Mouse (Mus musculus) G1E (cell line): ENCODE results near the gene Lims1.

Source experiments
- CTCF ChIP-seq: IDR thresholded peaks from 2 replicates; pipeline ENCODE4 v1.5.1; 2012; ENCODE audit warnings: low read depth, low read length, inconsistent platforms, mixed read lengths
- GATA1 ChIP-seq: IDR thresholded peaks from 2 replicates; pipeline ENCODE4 v1.6.1; 2012; ENCODE audit warnings: borderline replicate concordance, low read length, inconsistent platforms, mixed read lengths
- TAL1 ChIP-seq: conservative IDR thresholded peaks from 2 replicates; pipeline ENCODE4 v1.6.1; 2012; ENCODE audit warnings: low read depth, low read length, inconsistent platforms, mixed read lengths

DNA sequence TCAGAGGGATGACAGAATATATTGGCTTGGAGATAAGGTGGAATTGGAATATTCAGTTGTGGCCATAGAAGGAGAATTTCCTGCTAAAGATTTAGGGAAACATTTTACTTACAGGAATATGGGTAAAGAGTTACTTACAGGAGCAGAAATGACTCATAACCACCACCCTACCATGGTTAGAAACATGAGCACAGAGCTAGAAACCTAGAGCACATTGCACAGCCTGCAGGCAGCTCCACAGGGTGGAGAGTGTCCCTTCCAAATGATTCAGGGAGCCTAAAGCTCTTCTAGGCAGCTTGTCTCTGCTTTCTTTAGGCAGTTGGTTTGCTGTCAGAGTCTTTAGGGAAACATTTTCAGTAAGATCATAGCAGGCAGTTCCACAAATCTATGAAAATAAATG is 8.5 kb downstream of the Lims1 start:
- TF ChIP-seq CTCF (no peak), GATA1 (no peak), TAL1 (no peak)
